8 mouse cellular contexts compared by ENCODE assay signal in genomic region chr3:105275241-105275640, GRCm38 (mm10).
DNase-seq lines count a peak whose midpoint lies in the region; ATAC-seq and TF ChIP-seq lines count a peak whose summit lies in the region.

No protein-coding gene starts in this region.

- H3K36me3 ChIP-seq in hindbrain, embryonic 10.5 days, result no peaks in the 10 kb centered on the region
- H3K36me3 ChIP-seq in hindbrain, embryonic 12.5 days, result no peaks in the 10 kb centered on the region
- H3K36me3 ChIP-seq in ES-E14 (ENCODE audit: control insufficient read depth, insufficient read depth, low read length, poor library complexity, severe bottlenecking), result no peaks in the 10 kb centered on the region
- no peaks in the 10 kb centered on the region for H3K36me3 ChIP-seq in liver, adult 2 months (ENCODE audit: control insufficient read depth, insufficient read depth, low read length)
- no peaks in the 10 kb centered on the region for H3K36me3 ChIP-seq in splenic B cell, adult 2 months (ENCODE audit: control insufficient read depth, insufficient read depth, low read length, poor library complexity, severe bottlenecking)

- H3K9me3 ChIP-seq in hindbrain, embryonic 10.5 days, result no peaks in the 10 kb centered on the region
- H3K9me3 ChIP-seq in hindbrain, embryonic 12.5 days (replicated peaks), result no peaks in the 10 kb centered on the region
- no peaks in the 10 kb centered on the region for H3K9me3 ChIP-seq in ES-E14 (ENCODE audit: control insufficient read depth, insufficient read depth, low read depth, low read length)

- H3K27me3 ChIP-seq in hindbrain, embryonic 10.5 days (ENCODE audit: insufficient read depth, poor library complexity, severe bottlenecking), result no peaks in the 10 kb centered on the region
- no peaks in the 10 kb centered on the region for H3K27me3 ChIP-seq in hindbrain, embryonic 12.5 days
- H3K27me3 ChIP-seq in liver, adult 2 months (ENCODE audit: control insufficient read depth, insufficient read depth, low read length), result no peaks in the 10 kb centered on the region
- H3K27me3 ChIP-seq in splenic B cell, adult 2 months (ENCODE audit: control insufficient read depth, insufficient read depth, low read length, poor library complexity, severe bottlenecking), result no peaks in the 10 kb centered on the region

- DNase-seq in hindbrain, embryonic 10.5 days (ENCODE audit: low spot score), result peak; percentile 68
- DNase-seq in ES-E14 (ENCODE audit: low read depth, low spot score), result peak; percentile 51
- peak; percentile 37 for DNase-seq in c-Kit-positive CD71-positive TER-119-negative erythroid progenitor cells, embryonic 14.5 days (ENCODE audit: low read depth)
- peak; percentile 1 for DNase-seq in liver, adult 2 months (ENCODE audit: extremely low read depth, low read depth, low spot score)
- DNase-seq in splenic B cell, adult 2 months (ENCODE audit: low read depth, low spot score), result peak; percentile 6
- no peak for DNase-seq in right cerebral cortex, postnatal 10 days (ENCODE audit: low spot score in 2 of 2)
- DNase-seq in spleen, adult 12 weeks (ENCODE audit: low spot score), result no peak

- no peak for TF ChIP-seq POLR2A in liver, adult 2 months (IDR thresholded peaks at IDR 0.05; ENCODE audit: extremely low read depth, insufficient read depth, low read length)

- no peak for ATAC-seq in hindbrain, embryonic 12.5 days (ENCODE audit: low FRiP score)

- WGBS in hindbrain, embryonic 10.5 days, result 32% methylated on average over 4 of the region's 4 CpGs
- whole genome bisulfite sequencing in hindbrain, embryonic 12.5 days, result 36% methylated on average over 4 of the region's 4 CpGs
- WGBS in liver, adult 2 months, result 35% methylated on average over 4 of the region's 4 CpGs

- in situ Hi-C loops in ES-E14 (cut with MboI; ENCODE audit: low sequenced_read_pairs in 2 of 2, unreplicated experiment in 2 of 2), result no loop called here

- no peak overlapping the region for H3K27ac ChIP-seq in hindbrain, embryonic 10.5 days
- H3K27ac ChIP-seq in hindbrain, embryonic 12.5 days, result no peak overlapping the region
- no peak overlapping the region for H3K27ac ChIP-seq in ES-E14 (ENCODE audit: insufficient read depth, low read depth, low read length, poor library complexity, severe bottlenecking)
- no peak overlapping the region for H3K27ac ChIP-seq in liver, adult 2 months (replicated peaks; ENCODE audit: insufficient read depth, low read depth, low read length)

- TF ChIP-seq CTCF in liver, adult 2 months (IDR thresholded peaks at IDR 0.05; ENCODE audit: low read depth, low read length), result no peak

- H3K79me2 ChIP-seq in liver, adult 2 months (ENCODE audit: control insufficient read depth, insufficient read depth, low read length), result no peaks in the 10 kb centered on the region

- no peak overlapping the region for H3K4me3 ChIP-seq in hindbrain, embryonic 10.5 days
- H3K4me3 ChIP-seq in hindbrain, embryonic 12.5 days, result no peak overlapping the region
- no peak overlapping the region for H3K4me3 ChIP-seq in ES-E14 (ENCODE audit: insufficient read depth in 1 of 2, low read depth in 1 of 2, low read length in 2 of 2, poor library complexity in 1 of 2, severe bottlenecking in 1 of 2)
- no peak overlapping the region for H3K4me3 ChIP-seq in liver, adult 2 months (ENCODE audit: insufficient read depth, low read depth, low read length)

- H3K4me2 ChIP-seq in hindbrain, embryonic 12.5 days (replicated peaks), result no peak overlapping the region

- no peak overlapping the region for H3K9ac ChIP-seq in hindbrain, embryonic 12.5 days
- H3K9ac ChIP-seq in ES-E14 (ENCODE audit: insufficient read depth, low read depth, low read length, poor library complexity, severe bottlenecking), result no peak overlapping the region
- no peak overlapping the region for H3K9ac ChIP-seq in liver, adult 2 months (ENCODE audit: low read depth, low read length)

- H3K4me1 ChIP-seq in hindbrain, embryonic 10.5 days (replicated peaks), result no peaks in the 10 kb centered on the region
- H3K4me1 ChIP-seq in hindbrain, embryonic 12.5 days, result no peaks in the 10 kb centered on the region
- H3K4me1 ChIP-seq in ES-E14 (ENCODE audit: control insufficient read depth in 2 of 2, insufficient read depth in 2 of 2, low read length in 2 of 2, poor library complexity in 1 of 2), result no peaks in the 10 kb centered on the region
- no peaks in the 10 kb centered on the region for H3K4me1 ChIP-seq in liver, adult 2 months (ENCODE audit: control insufficient read depth, insufficient read depth, low read length)

TF ChIP-seq in ES-E14, 5 proteins besides CTCF, POLR2A, EP300 and RAD21:
- TF ChIP-seq ZC3H11A (IDR thresholded peaks at IDR 0.05; ENCODE audit: borderline replicate concordance, low read depth, low read length), result no peak
- TF ChIP-seq CHD2 (IDR thresholded peaks at IDR 0.05; ENCODE audit: low read depth, low read length), result no peak
- no peak for TF ChIP-seq HCFC1 (IDR thresholded peaks at IDR 0.05; ENCODE audit: borderline replicate concordance, insufficient read depth, low read length)
- no peak for TF ChIP-seq ZNF384 (IDR thresholded peaks at IDR 0.05; ENCODE audit: low read depth, low read length)
- TF ChIP-seq MAFK (IDR thresholded peaks at IDR 0.05; ENCODE audit: insufficient read depth, low read depth, low read length), result no peak

Comparison
In these comparisons a context has a peak if more than half of its experiments do, and no peak if none do; other contexts are left out.
1. DNase-seq: peak in hindbrain, embryonic 10.5 days (single experiment), ES-E14 (single experiment), c-Kit-positive CD71-positive TER-119-negative erythroid progenitor cells, embryonic 14.5 days (single experiment), liver, adult 2 months (single experiment) and splenic B cell, adult 2 months (single experiment); none in right cerebral cortex, postnatal 10 days (0 of 2) and spleen, adult 12 weeks (single experiment).